Mouse (Mus musculus) midbrain, embryonic 13.5 days (tissue): Measurements from ENCODE around the gene Astn2. TPM values are rescaled to one million over a fixed set of nuclear protein-coding genes. Genes with fewer than 3 reads are reported as not detected.

ENCODE experiments used
- ATAC-seq: fragments of 200-750 bp; cut with Nextera tagmentation; 2 replicates; pipeline ENCODE4 v1.8.0; 2017; ENCODE audit warnings: mild to moderate bottlenecking, moderate TSS enrichment, moderate library complexity
- H3K27ac ChIP-seq: fragments of 300-500 bp; sonication (generic); 2 replicates; pipeline ENCODE4 v1.5.1; 2015; ENCODE audit warnings: inconsistent platforms, mild to moderate bottlenecking, moderate library complexity
- H3K27me3 ChIP-seq: fragments of 300-500 bp; sonication (generic); 2 replicates; pipeline ENCODE4 v1.6.1; 2015; ENCODE audit warnings: mild to moderate bottlenecking, inconsistent platforms
- H3K36me3 ChIP-seq: fragments of 300-500 bp; sonication (generic); 2 replicates; pipeline ENCODE4 v1.6.1; 2015; ENCODE audit warnings: mild to moderate bottlenecking, inconsistent platforms
- H3K4me1 ChIP-seq: fragments of 300-500 bp; sonication (generic); replicated peaks from 2 replicates; pipeline ENCODE4 v1.6.1; 2015; ENCODE audit warnings: inconsistent platforms
- H3K4me2 ChIP-seq: fragments of 300-500 bp; sonication (generic); replicated peaks from 2 replicates; pipeline ENCODE4 v1.6.1; 2015; ENCODE audit warnings: moderate library complexity, mild to moderate bottlenecking, inconsistent platforms
- H3K4me3 ChIP-seq: fragments of 300-500 bp; sonication (generic); replicated peaks from 2 replicates; pipeline ENCODE4 v1.5.1; 2015; ENCODE audit warnings: mild to moderate bottlenecking, inconsistent platforms
- H3K9ac ChIP-seq: fragments of 300-500 bp; sonication (generic); replicated peaks from 2 replicates; pipeline ENCODE4 v1.6.1; 2015; ENCODE audit warnings: mild to moderate bottlenecking, inconsistent platforms
- H3K9me3 ChIP-seq: fragments of 300-500 bp; sonication (generic); 2 replicates; pipeline ENCODE4 v1.6.1; 2016; ENCODE audit warnings: mild to moderate bottlenecking, inconsistent platforms
- WGBS: fragments of 180-500 bp; shearing (Covaris S2); methylation state at CpG from one replicate; pipeline ENCODE4 v1.1.7; 2015; 5-methylcytosine and 5-hydroxymethylcytosine counted together
- polyA plus RNA-seq: library from polyadenylated mRNA; unstranded; fragments of >200 nt; fragmentation: Nextera tagmentation; extraction: Ambion mirVana; gene quantifications from 2 replicates; pipeline ENCODE4 v1.2.1, GENCODE M21; 2015

The Astn2 gene
- polyA plus RNA-seq, 1 experiment from 2014 or later, result 3.0 TPM

- Histone ChIP-seq H3K27me3 (0 out of 2 replicates have a peak, but pooled peaks cover under 1% of the 10 kb centered on the region), H3K36me3 (no peaks in the 10 kb centered on the region), H3K4me3 (no peak overlapping the region), H3K27ac (no peak overlapping the region; the same call in 1 of the 2 replicates), H3K4me1 (peaks cover 12% of the 10 kb centered on the region), H3K9me3 (no peaks in the 10 kb centered on the region), H3K4me2 (no peak overlapping the region), H3K9ac (no peak overlapping the region)
- ATAC-seq, result no peak
- WGBS, result 76% methylated on average over 4 of the region's 4 CpGs
These were observed 11.1 kb downstream of the Astn2 start for GRCm38 (mm10) chr4:66393294-66393693.

- Histone ChIP-seq H3K9ac (no peak overlapping the region), H3K4me3 (no peak overlapping the region), H3K27me3 (no peaks in the 10 kb centered on the region), H3K27ac (no peak overlapping the region), H3K36me3 (no peaks in the 10 kb centered on the region), H3K9me3 (no peaks in the 10 kb centered on the region), H3K4me2 (no peak overlapping the region), H3K4me1 (peaks cover 12% of the 10 kb centered on the region)
- 0 out of 2 replicates have a peak, but pooled peaks have one; percentile 40 for ATAC-seq
- WGBS, result 3% methylated on average over 4 of the region's 4 CpGs
These were observed 13.9 kb downstream of the Astn2 start for GRCm38 (mm10) chr4:66390480-66390879.

GRCm38 (mm10) chr4:66378586-66378985, 25.8 kb downstream of the Astn2 start:
- Histone ChIP-seq H3K4me2 (no peak overlapping the region), H3K4me1 (peaks cover 16% of the 10 kb centered on the region), H3K27me3 (no peaks in the 10 kb centered on the region), H3K27ac (peak overlapping the region; percentile 32; the same call in 1 of the 2 replicates), H3K36me3 (no peaks in the 10 kb centered on the region), H3K9ac (no peak overlapping the region), H3K4me3 (no peak overlapping the region), H3K9me3 (no peaks in the 10 kb centered on the region)
- 33% methylated on average over 2 of the region's 2 CpGs for WGBS
- ATAC-seq, result no peak

- no peak overlapping the region for H3K27ac ChIP-seq
- H3K4me2 ChIP-seq, result no peak overlapping the region
- no peaks in the 10 kb centered on the region for H3K36me3 ChIP-seq
- no peaks in the 10 kb centered on the region for H3K27me3 ChIP-seq
- H3K9ac ChIP-seq, result 0 out of 2 replicates have a peak overlapping the region, but pooled peaks have one; percentile 0
- H3K9me3 ChIP-seq, result no peaks in the 10 kb centered on the region
- H3K4me3 ChIP-seq, result no peak overlapping the region
- H3K4me1 ChIP-seq, result peaks cover 7% of the 10 kb centered on the region; the same call in 1 of the 2 replicates
- WGBS, result 61% methylated on average over 3 of the region's 3 CpGs
- no peak for ATAC-seq
These were observed 33.8 kb downstream of the Astn2 start for GRCm38 (mm10) chr4:66370557-66371071.

- no peaks in the 10 kb centered on the region for H3K27me3 ChIP-seq
- H3K4me2 ChIP-seq, result no peak overlapping the region
- H3K9ac ChIP-seq, result no peak overlapping the region
- H3K36me3 ChIP-seq, result no peaks in the 10 kb centered on the region
- no peaks in the 10 kb centered on the region for H3K9me3 ChIP-seq
- no peak overlapping the region for H3K4me3 ChIP-seq
- H3K4me1 ChIP-seq, result peaks cover 3% of the 10 kb centered on the region; the same call in 1 of the 2 replicates
- no peak for ATAC-seq
- 83% methylated on average over 1 of the region's 1 CpGs for WGBS
- H3K27ac ChIP-seq, result no peak overlapping the region
These were observed 38.9 kb downstream of the Astn2 start for GRCm38 (mm10) chr4:66365500-66365899.

- Histone ChIP-seq H3K36me3 (no peaks in the 10 kb centered on the region), H3K4me1 (no peaks in the 10 kb centered on the region), H3K9me3 (no peaks in the 10 kb centered on the region), H3K4me3 (no peak overlapping the region), H3K4me2 (no peak overlapping the region), H3K9ac (no peak overlapping the region), H3K27ac (no peak overlapping the region), H3K27me3 (no peaks in the 10 kb centered on the region)
- no peak for ATAC-seq
- 95% methylated on average over 2 of the region's 2 CpGs for WGBS
These were observed 59.8 kb downstream of the Astn2 start for GRCm38 (mm10) chr4:66344632-66345031.

- no peak overlapping the region for H3K27ac ChIP-seq
- H3K9ac ChIP-seq, result no peak overlapping the region
- H3K9me3 ChIP-seq, result no peaks in the 10 kb centered on the region
- H3K4me3 ChIP-seq, result no peak overlapping the region
- no peaks in the 10 kb centered on the region for H3K36me3 ChIP-seq
- no peak for ATAC-seq
- no peaks in the 10 kb centered on the region for H3K27me3 ChIP-seq
- H3K4me2 ChIP-seq, result no peak overlapping the region
- no peaks in the 10 kb centered on the region for H3K4me1 ChIP-seq
- WGBS, result 92% methylated on average over 3 of the region's 3 CpGs
These were observed 67.0 kb downstream of the Astn2 start for GRCm38 (mm10) chr4:66337443-66337842.

GRCm38 (mm10) chr4:66330600-66331285, 73.7 kb downstream of the Astn2 start:
- no peak overlapping the region for H3K4me3 ChIP-seq
- no peaks in the 10 kb centered on the region for H3K36me3 ChIP-seq
- no peak overlapping the region for H3K9ac ChIP-seq
- no peaks in the 10 kb centered on the region for H3K27me3 ChIP-seq
- peaks cover 13% of the 10 kb centered on the region for H3K4me1 ChIP-seq
- 2% methylated on average over 4 of the region's 4 CpGs for WGBS
- H3K4me2 ChIP-seq, result 0 out of 2 replicates have a peak overlapping the region, but pooled peaks have one; percentile 20
- ATAC-seq, result peak; percentile 87
- peak overlapping the region; percentile 78 for H3K27ac ChIP-seq
- no peaks in the 10 kb centered on the region for H3K9me3 ChIP-seq

GRCm38 (mm10) chr4:66321051-66321450, 83.4 kb downstream of the Astn2 start:
- Histone ChIP-seq H3K4me2 (no peak overlapping the region), H3K9ac (no peak overlapping the region), H3K9me3 (no peaks in the 10 kb centered on the region), H3K4me1 (no peaks in the 10 kb centered on the region), H3K27me3 (0 out of 2 replicates have a peak, but pooled peaks cover 3% of the 10 kb centered on the region), H3K36me3 (no peaks in the 10 kb centered on the region), H3K4me3 (no peak overlapping the region), H3K27ac (no peak overlapping the region)
- 93% methylated on average over 2 of the region's 2 CpGs for WGBS
- ATAC-seq, result no peak

- peak; percentile 81 for ATAC-seq
- no peak overlapping the region for H3K4me3 ChIP-seq
- H3K9ac ChIP-seq, result no peak overlapping the region
- H3K9me3 ChIP-seq, result no peaks in the 10 kb centered on the region
- H3K27ac ChIP-seq, result no peak overlapping the region
- no peaks in the 10 kb centered on the region for H3K36me3 ChIP-seq
- no peak overlapping the region for H3K4me2 ChIP-seq
- peaks cover 8% of the 10 kb centered on the region; the same call in 1 of the 2 replicates for H3K27me3 ChIP-seq
- 8% methylated on average over 8 of the region's 8 CpGs for WGBS
- peaks cover 7% of the 10 kb centered on the region for H3K4me1 ChIP-seq
These were observed 89.5 kb downstream of the Astn2 start for GRCm38 (mm10) chr4:66314806-66315484.

- Histone ChIP-seq H3K9me3 (no peaks in the 10 kb centered on the region), H3K27me3 (peaks cover 5% of the 10 kb centered on the region; the same call in 1 of the 2 replicates), H3K9ac (no peak overlapping the region), H3K27ac (no peak overlapping the region), H3K36me3 (no peaks in the 10 kb centered on the region), H3K4me3 (no peak overlapping the region), H3K4me2 (no peak overlapping the region), H3K4me1 (peaks cover 7% of the 10 kb centered on the region)
- 87% methylated on average over 1 of the region's 1 CpGs for WGBS
- ATAC-seq, result no peak
These were observed 91.7 kb downstream of the Astn2 start for GRCm38 (mm10) chr4:66312733-66313132.
